25 mouse cellular contexts compared by ENCODE assay signal in genomic region chr17:47023369-47023768, GRCm38 (mm10).
"Had no signal": no experiment of that assay in that cellular context is flagged by ENCODE, and none has a peak within 500 bp of the region (broad histone marks: within the 10 kb centered on the region; RNA-seq: fewer than 3 reads in every experiment).

No protein-coding gene starts in this region.

- ATAC-seq: hindbrain, embryonic 16.5 days; inflammation-experienced regulatory T-cells, adult 6 months; intestine, embryonic 15.5 days; intestine, postnatal 0 days; liver, embryonic 12.5 days had no signal

- H3K4me2 ChIP-seq: heart, embryonic 11.5 days; hindbrain, embryonic 12.5 days; hindbrain, embryonic 14.5 days; intestine, embryonic 15.5 days; limb, embryonic 13.5 days; limb, embryonic 15.5 days; liver, embryonic 12.5 days had no signal

- H3K27ac ChIP-seq: gastrocnemius, adult 2 months; hindbrain, embryonic 10.5 days; hindbrain, embryonic 12.5 days; hindbrain, embryonic 14.5 days; intestine, embryonic 15.5 days; layer of hippocampus, adult 2 months; limb, embryonic 13.5 days; limb, embryonic 15.5 days; liver, embryonic 12.5 days; liver, embryonic 14.5 days had no signal

- H3K9ac ChIP-seq: hindbrain, embryonic 12.5 days; hindbrain, embryonic 14.5 days; intestine, embryonic 15.5 days; limb, embryonic 13.5 days; limb, embryonic 15.5 days; liver, embryonic 12.5 days; liver, embryonic 14.5 days had no signal

- H3K9me3 ChIP-seq: hindbrain, embryonic 10.5 days; hindbrain, embryonic 12.5 days; intestine, embryonic 15.5 days; limb, embryonic 13.5 days; limb, embryonic 15.5 days; liver, embryonic 12.5 days had no signal

- H3K4me1 ChIP-seq: hindbrain, embryonic 10.5 days; hindbrain, embryonic 12.5 days; intestine, embryonic 15.5 days; limb, embryonic 13.5 days; limb, embryonic 15.5 days; liver, embryonic 12.5 days had no signal

- DNase-seq: gastrocnemius, adult 2 months; gastrocnemius, postnatal 10 days; gastrocnemius, postnatal 25 days; heart, adult 18-20 months; heart, postnatal 10 days; heart, postnatal 4 days; kidney, adult 18-20 months; kidney, adult 8-10 months; kidney, postnatal 10 days; kidney, postnatal 25 days; kidney, postnatal 4 days; left cerebral cortex, postnatal 4 days had no signal

- H3K36me3 ChIP-seq: hindbrain, embryonic 10.5 days; hindbrain, embryonic 12.5 days; intestine, embryonic 15.5 days; limb, embryonic 13.5 days; limb, embryonic 15.5 days; liver, embryonic 12.5 days had no signal

- H3K27me3 ChIP-seq: hindbrain, embryonic 12.5 days; intestine, embryonic 15.5 days; limb, embryonic 13.5 days; limb, embryonic 15.5 days had no signal

- H3K4me3 ChIP-seq: gastrocnemius, adult 2 months; hindbrain, embryonic 10.5 days; hindbrain, embryonic 12.5 days; intestine, embryonic 15.5 days; layer of hippocampus, adult 2 months; limb, embryonic 13.5 days; limb, embryonic 15.5 days; liver, embryonic 12.5 days had no signal
